Mouse (Mus musculus) cerebellum, postnatal 25 days (tissue): ENCODE results near the gene Dctn5.

ENCODE experiments used
- DNase-seq, 2 experiments: peaks; one replicate each; pipeline ENCODE4 v3.0.0; 2021; ENCODE audit warnings: mixed read lengths in 2 of 2

Gene Dctn5

DNA sequence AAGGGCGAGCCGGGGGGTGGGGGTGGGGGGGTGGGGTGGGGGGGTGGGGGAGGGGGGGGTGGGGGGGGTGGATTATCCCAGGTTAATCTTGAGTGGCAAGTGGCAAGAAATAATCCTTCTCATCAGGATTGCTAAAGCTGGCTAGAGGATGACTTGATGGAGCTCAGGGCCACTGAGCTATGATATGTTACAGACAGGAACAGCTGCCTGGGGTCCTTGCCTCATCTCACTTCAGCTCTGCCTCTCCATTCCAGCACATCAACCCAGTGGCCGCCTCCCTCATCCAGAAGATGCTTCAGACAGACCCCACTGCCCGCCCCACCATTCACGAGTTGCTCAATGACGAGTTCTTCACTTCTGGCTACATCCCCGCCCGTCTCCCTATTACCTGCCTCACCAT lies 30.9 kb downstream of the Dctn5 start:
- DNase-seq = no peak

DNA sequence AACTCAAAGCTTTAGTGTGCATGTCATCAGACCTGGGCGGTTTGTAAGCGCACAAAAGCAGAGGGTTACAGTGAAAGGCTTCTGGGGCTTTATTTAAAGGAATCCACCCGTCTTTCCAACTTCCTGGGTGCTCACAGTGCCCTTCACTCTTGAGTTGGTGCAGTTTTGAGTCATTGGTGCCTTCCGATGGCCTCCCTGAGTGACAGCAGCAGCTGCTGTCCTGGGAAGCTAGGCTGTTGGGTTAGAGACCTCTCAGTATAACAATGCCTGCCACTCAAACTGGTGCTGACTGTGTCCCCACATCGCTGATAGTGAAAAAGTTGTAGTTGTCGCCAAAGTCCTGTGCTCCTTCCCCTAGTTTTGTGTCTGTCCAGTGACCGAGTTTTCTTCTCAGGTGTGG lies 34.4 kb downstream of the Dctn5 start:
- no peak for DNase-seq

DNA sequence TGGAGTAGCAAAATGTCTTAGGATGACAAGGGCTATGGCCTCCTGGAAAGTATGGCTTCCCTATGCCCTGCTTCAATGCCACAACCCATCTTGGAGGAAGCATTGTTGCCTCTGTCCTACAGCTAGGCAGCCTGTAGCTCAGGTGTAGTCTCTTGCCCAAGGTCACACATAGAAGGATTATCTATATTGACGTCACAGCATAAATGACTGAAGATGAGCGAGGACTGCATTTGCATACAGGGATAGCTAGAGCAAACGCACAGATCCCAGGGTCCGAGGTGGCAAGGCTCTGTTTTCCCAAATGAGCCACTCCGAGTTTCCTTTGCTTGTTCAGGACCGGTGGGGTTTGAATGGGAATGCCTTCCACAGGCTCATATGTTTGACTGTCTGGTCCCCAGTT lies 37.9 kb downstream of the Dctn5 start:
- DNase-seq = no peak

DNA sequence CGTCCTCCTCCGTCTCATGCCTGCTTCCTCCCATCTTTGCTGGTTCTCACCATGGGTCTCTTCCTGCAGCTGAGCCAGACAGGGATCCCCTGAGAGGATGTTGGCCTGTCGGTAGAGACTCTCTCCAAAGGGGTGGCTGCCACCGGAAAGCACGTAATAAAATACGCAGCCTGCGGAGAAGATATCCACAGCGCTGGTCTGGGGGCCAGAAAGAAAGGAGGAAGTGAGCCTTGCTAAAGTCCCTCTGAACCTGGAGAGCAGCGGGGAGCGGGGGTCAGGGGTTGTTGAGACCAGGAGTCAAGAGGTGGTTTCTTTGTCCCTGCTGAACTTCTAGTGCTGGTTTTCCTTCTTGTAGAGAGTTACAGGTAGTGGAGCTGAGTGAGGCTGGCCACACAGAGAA lies 38.8 kb downstream of the Dctn5 start:
- DNase-seq = no peak

DNA sequence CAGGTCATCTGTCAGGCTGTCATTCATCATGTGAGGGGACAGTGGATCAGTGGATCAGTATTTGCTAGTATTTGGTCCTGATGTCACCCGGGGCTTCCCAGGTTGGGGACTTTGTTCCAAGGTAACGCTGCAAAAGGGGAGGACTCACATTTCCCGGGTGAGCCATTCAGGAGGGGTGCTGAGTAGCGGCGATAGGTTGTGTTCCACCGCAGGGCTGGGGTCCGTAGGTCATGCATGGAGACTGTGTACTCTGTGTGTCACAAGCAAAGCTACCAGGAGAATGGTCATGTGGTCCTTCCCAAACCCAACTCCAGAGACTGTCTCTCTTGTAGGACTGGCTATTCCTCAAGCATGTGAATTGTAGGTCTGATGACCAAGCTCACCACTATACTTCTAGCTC lies 47.9 kb downstream of the Dctn5 start:
- DNase-seq = no peak

DNA sequence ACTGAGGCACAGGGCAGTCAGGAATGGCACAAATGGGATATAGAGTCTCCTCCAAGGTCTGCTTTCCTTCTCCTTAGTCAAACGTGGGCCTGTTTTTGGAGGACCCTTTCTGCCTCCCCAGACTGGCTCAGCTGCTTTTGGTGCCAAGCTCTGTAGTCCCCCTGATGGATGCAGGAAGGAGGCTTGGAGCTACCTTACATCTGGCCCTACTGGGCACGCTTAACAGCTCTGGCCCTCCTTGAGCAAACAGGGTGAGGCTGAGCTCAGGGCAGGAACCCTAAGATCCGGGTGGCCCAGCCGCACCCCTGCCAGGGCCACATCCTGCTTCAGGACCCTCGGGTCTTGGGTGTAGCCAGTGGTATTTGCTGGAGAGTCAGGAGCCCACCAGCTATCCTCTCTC lies 51.7 kb downstream of the Dctn5 start:
- DNase-seq = no peak

DNA sequence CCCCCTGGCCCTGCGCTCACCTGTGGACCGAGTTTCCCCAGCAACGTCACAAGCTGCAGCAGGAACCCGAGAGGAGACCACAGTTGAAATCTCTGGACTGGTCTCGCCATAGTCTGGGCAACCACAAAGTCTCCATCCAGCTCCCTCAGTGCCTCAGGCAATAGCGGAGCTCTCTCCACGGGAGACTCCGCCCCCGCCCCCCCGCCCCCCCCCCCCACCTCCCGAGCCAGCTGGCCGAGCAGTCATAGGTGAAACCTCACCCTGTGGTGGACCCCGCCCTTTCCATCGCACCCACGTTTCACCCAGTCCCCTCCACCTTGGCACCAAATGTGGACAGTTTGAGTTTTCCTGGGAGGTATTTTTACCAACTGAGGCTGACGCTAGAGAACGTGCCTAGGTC lies 53.2 kb downstream of the Dctn5 start, which contains the start of gene Ern2:
Gene Ern2, minus strand, starts transcription at position 165 of the 400 bp plus-strand sequence.
- DNase-seq = no peak

DNA sequence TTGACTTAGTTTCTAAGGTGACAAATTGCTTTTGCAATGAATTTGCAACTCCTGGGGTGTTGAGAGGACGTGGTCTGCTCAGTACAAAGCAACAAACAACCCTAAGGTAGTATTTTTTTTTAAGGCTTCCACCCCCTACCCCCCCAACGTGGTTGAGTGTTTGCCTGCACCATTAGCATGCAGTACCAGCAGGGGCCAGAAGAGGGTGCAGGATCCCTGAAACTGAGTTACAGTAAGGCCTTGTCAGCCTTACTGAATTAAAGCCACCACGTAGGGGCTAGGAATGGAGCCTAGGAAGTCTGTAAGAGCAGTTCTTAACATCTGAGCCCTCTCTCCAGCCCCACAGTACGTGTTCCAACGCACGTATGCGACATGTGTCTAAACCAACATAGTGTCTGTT lies 56.6 kb downstream of the Dctn5 start:
- DNase-seq = peak; percentile 26 to 59

DNA sequence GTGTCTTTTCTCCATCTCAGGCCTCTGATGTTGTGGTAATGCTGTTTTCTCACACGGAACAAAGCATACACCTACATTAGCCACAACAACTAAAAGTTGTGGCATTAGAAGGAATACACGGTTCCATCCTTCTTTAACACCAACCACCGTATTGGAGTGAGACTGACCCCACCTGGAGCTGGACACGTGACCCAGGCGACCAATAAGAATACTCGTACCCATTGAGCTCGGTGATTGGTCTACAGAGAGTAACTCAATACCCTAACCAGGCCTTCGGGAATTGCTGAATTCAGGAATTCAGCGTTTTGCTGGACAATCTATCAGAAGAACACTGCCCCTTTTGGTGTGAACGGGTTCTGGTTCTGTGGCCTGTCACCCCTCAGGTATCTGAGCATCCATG lies 58.3 kb downstream of the Dctn5 start:
- DNase-seq = no peak

DNA sequence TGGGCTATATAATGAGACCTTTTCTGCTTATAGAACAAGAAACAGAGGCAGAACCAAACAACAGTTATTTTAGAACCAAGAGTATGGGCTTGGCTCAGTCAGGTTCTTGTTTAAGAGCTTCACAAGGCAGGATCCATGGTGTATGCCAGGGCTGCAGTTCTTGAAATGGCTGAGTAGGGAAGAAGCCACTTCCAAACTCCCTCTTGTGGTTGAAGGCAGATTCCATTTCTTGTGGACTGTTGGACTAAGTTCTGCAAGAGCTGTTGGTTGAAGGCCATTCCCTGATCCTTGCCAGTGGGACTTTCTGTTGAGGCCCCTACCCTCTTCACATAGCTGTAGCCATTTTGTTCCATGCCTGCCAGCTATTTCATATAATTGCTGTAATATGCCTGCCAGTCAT lies 61.1 kb downstream of the Dctn5 start:
- no peak for DNase-seq

DNA sequence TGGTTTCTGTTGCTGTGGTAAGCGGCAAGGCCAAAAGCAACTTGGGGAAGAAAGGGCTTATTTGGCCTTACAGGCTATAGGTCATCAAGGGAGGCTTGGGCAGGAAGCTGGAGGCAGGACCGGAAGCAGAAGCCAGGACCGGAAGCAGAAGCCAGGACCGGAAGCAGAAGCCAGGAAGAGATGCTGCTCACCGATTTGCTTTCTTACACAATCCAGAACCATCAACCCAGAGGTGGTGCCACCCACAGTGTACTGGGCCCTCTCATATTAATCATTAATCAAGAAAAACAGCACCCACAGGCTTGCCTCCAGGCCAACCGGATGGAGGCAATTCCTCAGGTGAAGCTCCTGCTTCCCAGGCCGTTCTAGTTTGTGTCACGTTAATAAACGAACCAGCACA lies 63.9 kb downstream of the Dctn5 start:
- DNase-seq = no peak

DNA sequence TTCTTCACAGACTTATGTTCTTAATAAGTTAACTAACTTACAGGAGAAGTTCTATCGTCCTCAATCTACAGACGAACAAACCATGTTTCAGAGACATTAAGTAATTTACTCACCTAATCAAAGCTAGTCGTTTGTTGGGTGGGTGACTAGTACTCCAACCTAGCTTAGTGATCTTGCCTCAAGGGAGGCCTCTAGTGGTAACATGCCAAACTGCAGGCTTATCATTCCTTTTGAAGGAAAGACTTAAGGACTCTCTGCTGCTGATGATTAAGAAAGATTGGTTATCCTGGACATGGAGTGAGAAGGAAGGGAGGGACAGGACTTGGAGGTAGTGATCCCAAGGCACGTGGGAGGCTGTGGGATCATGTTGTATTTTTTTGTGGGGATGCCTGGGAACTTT lies 64.5 kb downstream of the Dctn5 start:
- DNase-seq = peak; percentile 15 to 68
